Mouse (Mus musculus): Measurements from ENCODE around the gene Tpk1.

GRCm38 (mm10) chr6:43434365-43434764 is 231.7 kb downstream of the Tpk1 start:
- TF ChIP-seq POLR2A (IDR thresholded peaks at IDR 0.05; ENCODE audit: borderline replicate concordance, extremely low read depth, insufficient read depth, insufficient read length, poor library complexity, severe bottlenecking), result no peak
- TF ChIP-seq CTCF (IDR thresholded peaks at IDR 0.05; ENCODE audit: borderline replicate concordance, extremely low read depth, insufficient read depth, insufficient read length), result no peak

All from brain, embryonic 14.5 days (tissue).